Mouse (Mus musculus): ENCODE results near the gene Nmrk2.
A peak's percentile ranks its signal among the peaks of the same experiment; 100 is the strongest.

Gene Nmrk2

DNA sequence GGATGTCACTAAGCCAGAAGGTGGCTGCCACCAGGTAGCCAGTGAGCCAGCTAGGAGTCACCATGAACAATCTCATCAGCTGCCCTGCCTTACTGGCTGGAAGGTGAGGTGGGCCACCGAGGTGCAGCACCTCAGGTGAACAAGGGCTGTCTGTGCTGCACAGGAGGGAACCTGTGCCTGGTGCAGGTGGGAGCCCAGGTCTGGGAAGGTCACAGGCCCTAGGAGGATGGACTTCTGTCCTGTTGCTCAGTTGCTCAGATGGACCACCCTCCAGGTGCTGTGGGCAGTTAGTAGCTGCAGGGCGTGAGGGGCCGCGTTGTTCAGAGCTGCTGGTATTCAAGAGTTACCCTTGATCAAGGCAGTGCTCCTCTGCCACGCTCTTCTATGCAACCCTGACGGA is 15.0 kb upstream of the Nmrk2 start:
- DNase-seq (ENCODE audit: low read depth, low spot score), result no peak

GRCm38 (mm10) chr10:81216260-81216659 is 14.4 kb upstream of the Nmrk2 start:
- DNase-seq (ENCODE audit: low read depth, low spot score), result no peak

DNA sequence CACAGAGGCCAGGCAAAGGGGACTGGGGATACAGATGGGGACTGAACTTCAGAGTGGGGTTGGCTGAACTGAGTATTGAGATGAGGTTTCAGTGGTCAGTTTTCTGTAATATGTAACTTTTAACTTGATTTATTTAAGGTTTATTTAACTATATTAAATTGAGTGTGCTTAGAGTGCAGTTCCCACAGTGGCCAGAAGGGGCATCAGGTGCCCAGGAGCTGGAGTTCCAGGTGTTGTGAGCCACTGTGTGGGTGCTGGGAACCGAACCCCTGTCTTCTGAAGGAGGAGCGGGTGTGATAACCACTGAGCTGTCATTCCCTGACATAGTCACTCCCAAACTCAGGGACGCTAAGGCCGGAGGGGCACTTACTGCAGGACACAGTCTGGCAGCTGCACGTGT is 8.3 kb upstream of the Nmrk2 start:
- peak; percentile 34 for DNase-seq (ENCODE audit: low read depth, low spot score)

- no peak for DNase-seq (ENCODE audit: low read depth, low spot score)
Observed at GRCm38 (mm10) chr10:81204137-81204536, 2.3 kb upstream of the Nmrk2 start.

GRCm38 (mm10) chr10:81202978-81203720 is 1.3 kb upstream of the Nmrk2 start:
- no peak for DNase-seq (ENCODE audit: low read depth, low spot score)

- no peak for DNase-seq (ENCODE audit: low read depth, low spot score)
Observed at GRCm38 (mm10) chr10:81200605-81201287, 1.1 kb downstream of the Nmrk2 start.

- no peak for DNase-seq (ENCODE audit: low read depth, low spot score)
Observed at GRCm38 (mm10) chr10:81200141-81200540, 1.7 kb downstream of the Nmrk2 start.

GRCm38 (mm10) chr10:81198990-81199389 is 2.9 kb downstream of the Nmrk2 start:
- no peak for DNase-seq (ENCODE audit: low read depth, low spot score)

DNA sequence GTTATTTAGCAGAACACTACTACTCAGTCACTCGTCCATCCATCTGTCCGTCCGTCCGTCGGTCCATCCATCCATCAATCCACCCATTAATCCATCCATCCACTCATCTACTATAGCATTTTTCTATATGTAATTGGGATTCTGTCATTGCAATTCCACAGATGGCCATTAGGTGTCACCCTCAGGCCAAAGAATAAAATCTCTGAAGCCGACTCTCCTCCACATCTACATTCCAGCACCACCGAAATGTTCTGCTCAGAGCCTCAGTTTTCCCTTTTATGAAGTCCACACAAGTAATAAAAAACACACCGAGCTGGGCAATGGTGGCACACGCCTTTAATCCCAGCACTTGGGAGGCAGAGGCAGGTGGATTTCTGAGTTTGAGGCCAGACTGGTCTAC is 3.6 kb downstream of the Nmrk2 start:
- DNase-seq (ENCODE audit: low read depth, low spot score), result peak; percentile 60

DNA sequence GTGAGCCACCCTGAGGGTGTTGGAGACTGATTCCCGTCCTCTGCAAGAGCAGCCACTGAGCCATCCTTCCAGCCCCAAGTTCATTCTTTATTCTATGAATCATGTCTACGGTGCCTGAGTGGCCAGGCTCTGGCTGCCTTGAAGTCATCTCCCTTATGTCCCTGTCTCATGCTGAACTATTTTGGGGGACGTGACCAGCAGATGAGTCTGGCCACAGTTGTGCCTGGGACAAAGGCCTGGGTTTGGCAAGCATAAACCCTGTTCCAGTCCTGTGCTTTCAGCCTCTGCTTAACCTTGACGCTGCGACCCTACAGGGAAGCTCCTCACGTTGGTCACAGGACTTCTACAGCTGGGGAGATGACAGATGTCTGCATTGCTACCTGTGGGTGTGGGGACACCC is 4.5 kb downstream of the Nmrk2 start:
- DNase-seq (ENCODE audit: low read depth, low spot score), result peak; percentile 72

GRCm38 (mm10) chr10:81196470-81197065 is 5.3 kb downstream of the Nmrk2 start:
- DNase-seq (ENCODE audit: low read depth, low spot score), result peak; percentile 76

GRCm38 (mm10) chr10:81195300-81195699 is 6.6 kb downstream of the Nmrk2 start:
- DNase-seq (ENCODE audit: low read depth, low spot score), result peak; percentile 96

GRCm38 (mm10) chr10:81193991-81194774 is 7.7 kb downstream of the Nmrk2 start:
- DNase-seq (ENCODE audit: low read depth, low spot score), result peak; percentile 98

GRCm38 (mm10) chr10:81192968-81193501 is 8.8 kb downstream of the Nmrk2 start:
- peak; percentile 85 for DNase-seq (ENCODE audit: low read depth, low spot score)

GRCm38 (mm10) chr10:81192270-81192967 is 9.4 kb downstream of the Nmrk2 start:
- DNase-seq (ENCODE audit: low read depth, low spot score), result peak; percentile 92

- DNase-seq (ENCODE audit: low read depth, low spot score), result no peak
Observed at GRCm38 (mm10) chr10:81191342-81191982, 10.4 kb downstream of the Nmrk2 start.

GRCm38 (mm10) chr10:81190912-81191321 is 10.9 kb downstream of the Nmrk2 start:
- DNase-seq (ENCODE audit: low read depth, low spot score), result no peak

GRCm38 (mm10) chr10:81190236-81190911 is 11.5 kb downstream of the Nmrk2 start:
- no peak for DNase-seq (ENCODE audit: low read depth, low spot score)

DNA sequence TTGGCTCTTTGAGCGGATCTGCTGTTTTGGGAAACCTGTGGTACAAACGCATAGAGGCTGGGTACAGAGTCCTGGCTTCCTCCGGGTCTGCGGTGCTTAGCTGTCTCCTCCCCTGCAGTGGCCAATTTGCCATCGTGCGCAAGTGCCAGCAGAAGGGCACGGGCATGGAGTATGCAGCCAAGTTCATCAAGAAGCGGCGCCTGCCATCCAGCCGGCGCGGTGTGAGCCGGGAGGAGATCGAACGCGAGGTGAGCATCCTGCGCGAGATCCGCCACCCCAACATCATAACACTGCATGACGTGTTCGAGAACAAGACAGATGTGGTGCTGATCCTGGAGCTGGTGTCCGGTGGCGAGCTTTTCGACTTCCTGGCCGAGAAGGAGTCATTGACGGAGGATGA is 12.0 kb downstream of the Nmrk2 start:
- DNase-seq (ENCODE audit: low read depth, low spot score), result no peak

DNA sequence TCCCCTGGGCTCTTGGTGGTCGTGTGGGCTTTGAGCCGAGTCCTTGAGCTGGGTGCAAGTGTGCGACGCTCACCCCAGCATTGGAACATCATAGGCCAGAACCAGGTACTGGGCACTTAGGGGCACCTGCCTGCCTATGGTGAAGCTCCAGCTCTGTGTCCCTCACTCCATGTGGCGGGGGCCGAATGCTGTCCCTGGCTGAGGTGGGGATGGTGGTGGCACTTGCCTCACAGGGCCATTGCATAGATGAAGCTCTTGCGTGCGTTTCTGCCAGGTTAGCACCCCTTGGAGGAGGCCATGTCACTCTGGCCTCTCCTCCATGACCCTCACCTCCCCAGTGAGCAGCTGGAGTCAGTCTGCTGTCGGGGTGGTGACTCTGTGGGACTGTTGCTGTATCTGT is 14.7 kb downstream of the Nmrk2 start:
- no peak for DNase-seq (ENCODE audit: low read depth, low spot score)
